Mouse (Mus musculus): Measurements from ENCODE around the gene Yif1a.
A peak's percentile ranks its signal among the peaks of the same experiment; 100 is the strongest.

Yif1a gene

DNA sequence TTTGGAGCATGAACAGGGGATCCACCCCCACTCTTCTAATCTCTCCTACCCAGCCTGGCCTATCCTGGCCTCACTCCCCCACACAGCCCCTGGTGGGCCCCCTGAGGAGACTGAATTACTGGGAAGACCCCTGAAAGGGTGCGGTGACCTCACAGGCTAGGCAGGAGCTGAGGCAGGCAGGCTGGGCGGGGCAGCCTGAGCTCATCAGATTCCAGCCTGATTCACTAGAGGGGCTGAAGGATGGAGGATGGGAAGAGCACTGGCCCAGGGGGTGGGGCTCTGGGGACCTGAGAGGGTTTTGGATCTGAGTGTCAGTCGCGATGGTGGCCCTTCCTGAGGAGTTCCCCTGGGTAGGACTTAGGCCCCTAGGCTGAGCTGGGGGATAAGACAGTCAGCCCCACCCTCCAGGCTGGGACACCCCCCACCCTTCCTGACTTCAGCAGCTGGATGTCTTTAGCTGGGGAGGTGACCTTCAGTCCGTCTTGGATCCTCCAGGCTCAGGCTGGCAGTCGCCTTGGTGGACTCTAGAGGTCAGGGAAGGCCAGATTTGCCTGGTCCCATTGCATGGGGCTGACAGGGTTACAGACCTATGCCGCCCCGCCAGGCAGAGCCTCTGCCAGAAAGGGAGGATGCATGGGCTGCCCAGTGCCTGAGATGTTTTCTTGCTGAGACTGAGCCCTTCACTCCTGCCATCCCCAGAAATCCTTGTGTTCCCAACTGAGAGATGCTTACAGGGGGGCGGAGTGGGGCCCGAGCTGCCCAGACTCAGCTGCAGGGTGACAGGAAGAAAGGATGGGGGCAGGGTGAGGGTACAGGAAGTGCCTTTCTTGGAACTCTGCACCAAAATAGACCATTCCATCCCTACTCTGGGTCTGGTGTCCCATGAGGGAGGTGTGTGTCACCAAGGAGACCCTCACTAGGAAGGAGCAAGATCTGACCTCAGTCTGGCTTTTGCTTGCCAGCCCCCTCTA, 29.3 kb upstream of the Yif1a start:
- no peak for DNase-seq (ENCODE audit: inconsistent age in 2 of 2, low spot score in 1 of 2)

DNA sequence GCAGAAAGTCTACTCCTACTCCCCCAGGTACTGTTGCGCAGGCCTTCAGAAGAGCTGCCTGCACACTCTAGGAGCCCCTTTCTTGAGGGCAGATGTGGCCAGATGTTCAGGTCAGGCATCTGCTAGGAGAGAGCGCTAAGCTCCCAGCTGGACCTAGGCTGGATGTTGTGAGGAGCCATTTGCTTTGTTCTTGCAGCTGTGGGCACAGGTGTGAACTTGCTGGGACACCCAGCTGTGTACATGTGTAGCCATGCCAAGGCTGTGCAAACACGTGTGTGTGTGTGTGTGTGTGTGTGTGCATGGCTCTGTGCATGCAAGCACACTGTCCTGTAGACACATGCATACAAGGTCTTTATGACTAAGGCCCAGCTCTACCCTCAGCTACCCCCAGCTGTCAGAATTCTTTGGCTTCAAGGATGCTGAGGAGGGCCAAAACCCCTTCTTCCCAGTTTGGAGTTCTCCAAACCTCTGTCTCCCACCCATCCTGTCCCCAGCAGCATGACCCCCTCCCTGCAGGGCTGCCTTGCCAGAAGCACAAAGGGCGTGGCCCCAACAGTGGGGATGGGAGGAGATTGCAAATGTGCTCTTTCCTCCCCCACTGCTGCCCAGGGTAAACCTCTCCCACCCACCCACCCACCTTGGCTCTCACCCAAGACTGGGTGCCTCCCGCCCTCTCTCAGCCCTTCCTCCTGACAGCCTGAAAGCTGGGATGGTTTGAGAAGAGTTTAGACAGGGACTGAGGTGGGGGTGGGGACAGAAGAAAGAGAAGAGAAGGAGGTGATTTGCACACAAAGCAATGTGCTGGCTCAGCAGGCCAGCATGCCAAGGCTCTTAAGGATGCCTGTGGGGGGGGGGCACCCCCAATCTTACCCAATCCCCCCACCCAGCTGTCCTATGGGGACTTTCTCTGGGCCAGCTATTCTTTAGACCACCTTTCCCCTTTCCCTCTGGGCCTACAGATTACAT, 27.7 kb upstream of the Yif1a start:
- no peak for DNase-seq (ENCODE audit: inconsistent age in 2 of 2, low spot score in 1 of 2)

GRCm38 (mm10) chr19:5062041-5062440, 26.3 kb upstream of the Yif1a start:
- no peak for DNase-seq (ENCODE audit: inconsistent age in 2 of 2, low spot score in 1 of 2)

GRCm38 (mm10) chr19:5062446-5062845, 25.9 kb upstream of the Yif1a start:
- DNase-seq (ENCODE audit: inconsistent age in 2 of 2, low spot score in 1 of 2), result no peak

DNA sequence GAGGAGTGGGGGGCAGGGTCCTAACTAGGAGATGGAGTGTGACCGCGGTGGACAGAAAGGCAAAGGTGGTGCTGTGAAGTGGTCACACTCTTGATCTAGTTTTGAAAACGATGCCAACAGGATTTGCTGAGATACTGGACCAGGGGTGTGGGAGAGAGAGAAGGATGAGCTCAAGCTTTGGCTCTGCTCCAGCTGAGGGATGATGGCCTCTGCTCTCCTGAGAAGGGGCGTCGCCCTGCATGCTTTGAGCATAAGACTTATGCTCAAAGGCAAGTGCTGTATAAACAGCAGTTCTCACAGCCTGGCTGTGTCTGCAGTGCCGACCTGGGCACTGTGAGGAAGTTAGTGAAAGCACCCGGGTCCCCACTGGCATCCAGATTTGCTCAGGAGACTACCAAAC, 23.2 kb upstream of the Yif1a start:
- no peak for DNase-seq (ENCODE audit: inconsistent age in 2 of 2, low spot score in 1 of 2)

DNA sequence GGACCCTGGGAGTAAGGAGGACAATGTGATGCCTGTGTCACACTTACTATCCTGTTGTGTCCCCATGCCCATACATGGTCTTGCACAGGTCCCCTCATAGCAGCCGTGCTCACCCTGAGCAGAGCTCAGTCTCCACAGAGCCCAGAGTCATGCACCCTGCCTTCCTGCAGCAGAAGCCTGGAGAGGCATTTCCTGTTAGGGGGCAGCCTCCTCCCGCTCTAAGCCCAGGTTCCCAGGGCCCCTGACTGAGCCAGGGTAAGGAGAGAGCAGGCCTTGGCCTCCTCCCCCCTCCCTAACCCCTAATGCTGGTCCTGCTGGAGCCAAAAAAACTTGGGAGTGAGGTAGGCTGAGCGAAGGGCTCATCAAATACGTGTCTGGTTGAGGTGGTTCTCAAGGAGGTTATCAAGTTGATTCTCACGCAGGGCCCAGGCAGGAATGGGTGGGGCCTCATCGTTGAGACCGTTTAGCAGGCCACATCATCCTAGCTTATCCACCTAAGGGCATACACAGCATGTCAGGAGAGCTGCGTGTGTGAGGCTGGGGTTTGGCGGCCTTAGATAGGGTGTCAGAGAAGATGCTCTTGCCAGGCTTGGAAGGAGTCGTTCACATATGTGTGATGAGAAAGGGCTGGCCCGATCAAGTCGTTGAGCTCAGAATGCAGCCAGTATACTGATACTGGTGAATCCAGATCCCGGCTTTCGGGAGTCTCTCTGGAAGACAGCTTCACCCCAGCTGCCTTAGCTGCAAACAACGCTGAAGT, 21.1 kb upstream of the Yif1a start:
- DNase-seq (ENCODE audit: inconsistent age in 2 of 2, low spot score in 1 of 2), result peak in 1 of 2 experiments; percentile 38

GRCm38 (mm10) chr19:5067867-5068569, 20.3 kb upstream of the Yif1a start, which contains the start of gene Cd248:
Gene Cd248, plus strand, starts transcription at chr19:5068078.
- peak in 1 of 2 experiments; percentile 65 for DNase-seq (ENCODE audit: inconsistent age in 2 of 2, low spot score in 1 of 2)

- DNase-seq (ENCODE audit: inconsistent age in 2 of 2, low spot score in 1 of 2), result no peak
Measured at GRCm38 (mm10) chr19:5068570-5069234, 19.6 kb upstream of the Yif1a start.

- DNase-seq (ENCODE audit: inconsistent age in 2 of 2, low spot score in 1 of 2), result no peak
Measured at GRCm38 (mm10) chr19:5069486-5069885, 18.9 kb upstream of the Yif1a start.

DNA sequence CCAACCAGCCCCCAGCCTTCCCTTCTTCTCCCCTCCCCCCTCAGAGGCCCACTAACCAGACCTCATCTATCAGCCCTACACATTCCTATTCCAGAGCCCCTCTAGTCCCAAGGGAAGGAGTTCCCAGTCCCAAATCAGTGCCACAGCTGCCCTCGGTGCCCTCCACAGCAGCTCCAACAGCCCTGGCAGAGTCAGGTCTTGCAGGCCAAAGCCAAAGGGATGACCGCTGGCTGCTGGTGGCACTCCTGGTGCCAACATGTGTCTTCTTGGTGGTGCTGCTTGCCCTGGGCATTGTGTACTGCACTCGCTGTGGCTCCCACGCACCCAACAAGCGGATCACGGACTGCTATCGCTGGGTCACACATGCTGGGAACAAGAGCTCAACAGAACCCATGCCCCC, 18.4 kb upstream of the Yif1a start:
- no peak for DNase-seq (ENCODE audit: inconsistent age in 2 of 2, low spot score in 1 of 2)

DNA sequence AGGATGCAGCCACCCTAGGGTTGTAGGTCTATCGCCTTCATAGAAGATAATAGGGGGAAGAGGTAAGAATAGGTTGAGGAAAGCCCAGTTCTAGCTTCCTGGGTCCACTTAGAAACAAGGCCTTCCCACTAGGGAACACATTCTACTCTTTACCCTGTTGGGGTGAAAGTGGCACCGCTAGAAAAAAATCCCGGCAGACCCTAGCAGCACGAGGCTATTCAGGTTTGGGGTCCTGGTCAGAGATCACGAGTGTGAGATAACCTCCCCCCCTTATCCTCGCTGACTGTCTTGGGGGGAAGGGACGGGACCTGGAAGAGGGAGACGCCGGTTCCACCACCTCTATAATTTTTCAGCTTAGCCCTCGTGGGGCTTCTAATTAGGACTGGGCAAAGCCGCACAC, 17.3 kb upstream of the Yif1a start:
- no peak for DNase-seq (ENCODE audit: inconsistent age in 2 of 2, low spot score in 1 of 2)

GRCm38 (mm10) chr19:5071545-5072369, 16.6 kb upstream of the Yif1a start:
- DNase-seq (ENCODE audit: inconsistent age in 2 of 2, low spot score in 1 of 2), result peak; percentile 83 to 92

- peak in 1 of 2 experiments; percentile 39 for DNase-seq (ENCODE audit: inconsistent age in 2 of 2, low spot score in 1 of 2)
Measured at GRCm38 (mm10) chr19:5072389-5073019, 15.8 kb upstream of the Yif1a start.

GRCm38 (mm10) chr19:5073028-5073427, 15.3 kb upstream of the Yif1a start:
- DNase-seq (ENCODE audit: inconsistent age in 2 of 2, low spot score in 1 of 2), result peak in 1 of 2 experiments; percentile 78

DNA sequence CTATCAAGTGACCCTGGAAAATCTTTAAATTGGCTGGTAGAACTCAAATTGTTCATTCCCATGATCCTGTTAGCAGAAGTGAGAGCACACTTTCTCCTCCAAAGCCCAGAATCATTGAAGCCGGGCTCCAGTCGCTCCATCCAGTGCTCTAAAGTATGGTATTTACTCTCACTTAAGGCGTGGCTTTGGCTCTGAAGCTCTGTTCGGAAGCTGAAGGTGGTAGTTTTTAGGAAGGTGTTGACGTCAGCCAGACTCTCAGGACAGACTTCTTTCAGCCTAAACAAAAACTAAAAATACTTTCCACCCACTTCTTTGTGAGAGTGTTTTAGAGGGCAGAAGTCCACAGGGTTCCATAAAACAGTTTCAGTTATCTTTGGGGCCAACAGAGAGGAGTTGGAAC, 14.8 kb upstream of the Yif1a start:
- no peak for DNase-seq (ENCODE audit: inconsistent age in 2 of 2, low spot score in 1 of 2)

DNA sequence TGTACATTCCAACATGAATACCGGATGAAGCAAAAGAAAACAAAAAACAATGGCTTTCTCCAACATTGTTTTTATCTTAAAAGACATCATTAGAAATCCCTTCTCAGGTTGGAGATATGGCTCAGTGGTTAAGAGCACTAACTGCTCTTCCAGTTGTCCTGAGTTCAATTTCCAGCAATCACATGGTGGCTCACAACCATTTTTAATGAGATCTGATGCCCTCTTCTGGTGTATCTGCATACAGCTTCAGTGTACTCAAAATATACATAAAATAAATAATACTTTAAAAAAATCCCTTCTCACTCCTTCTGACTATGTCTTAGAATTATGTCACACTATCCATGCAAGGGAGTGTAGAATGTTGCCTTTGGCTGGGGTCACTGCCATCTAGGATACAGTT, 9.1 kb upstream of the Yif1a start:
- no peak for DNase-seq (ENCODE audit: inconsistent age in 2 of 2, low spot score in 1 of 2)

DNA sequence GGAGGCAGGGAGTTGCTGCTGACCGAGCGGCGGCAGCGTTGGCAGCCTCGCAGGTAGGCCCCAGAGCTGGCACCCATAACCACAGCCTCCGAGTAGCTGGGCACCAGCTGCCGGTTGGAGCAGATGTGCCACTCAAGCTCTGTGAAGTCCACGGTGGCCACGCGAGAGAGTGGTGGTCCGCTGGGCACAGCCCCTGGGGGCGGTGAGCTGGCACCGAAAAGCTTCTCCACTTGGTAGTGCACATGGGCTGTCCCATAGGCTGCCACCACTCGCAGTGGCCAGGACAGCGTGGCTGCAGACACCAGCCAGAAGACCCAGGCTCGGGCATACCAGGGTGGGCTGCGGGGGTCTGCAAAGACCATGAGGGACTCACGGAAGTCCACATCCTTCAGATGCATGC, 6.3 kb upstream of the Yif1a start:
- no peak for DNase-seq (ENCODE audit: inconsistent age in 2 of 2, low spot score in 1 of 2)

DNA sequence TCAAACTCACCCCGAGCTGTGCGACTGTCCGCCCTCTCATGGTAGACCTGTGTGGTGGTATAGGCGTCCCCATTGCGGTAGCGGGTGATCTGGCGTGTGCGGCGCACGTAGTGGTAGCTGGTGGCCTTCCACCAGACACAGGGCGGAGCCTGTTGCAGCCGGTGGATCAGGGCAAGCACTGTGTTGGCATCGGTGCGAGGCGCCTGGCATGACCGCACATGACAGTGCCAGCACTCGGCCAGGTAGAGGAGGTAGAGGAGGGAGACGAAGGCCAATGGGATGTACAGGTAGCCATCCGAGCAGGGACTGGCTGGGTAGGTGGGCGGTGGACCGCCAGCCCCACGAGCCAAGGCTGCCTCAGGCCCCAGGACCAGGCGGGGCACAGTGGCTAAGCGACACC, 5.7 kb upstream of the Yif1a start:
- DNase-seq (ENCODE audit: inconsistent age in 2 of 2, low spot score in 1 of 2), result no peak
